Mouse (Mus musculus) small intestine, adult 2 months (tissue): Measurements from ENCODE around the gene Strn4.

ENCODE experiments used
- CTCF ChIP-seq: fragments of 200-500 bp; IDR thresholded peaks from 2 replicates; pipeline ENCODE4 v1.5.1; 2012; ENCODE audit warnings: low read depth, mild to moderate bottlenecking, control low read depth, inconsistent platforms, low read length, moderate library complexity, mixed read lengths; ENCODE audit not compliant: insufficient replicate concordance, insufficient read length; ENCODE audit errors: extremely low read depth
- POLR2A ChIP-seq: fragments of 200-500 bp; IDR thresholded peaks from 2 replicates; pipeline ENCODE4 v1.6.1; 2012; ENCODE audit warnings: low read depth, mild to moderate bottlenecking, control low read depth, inconsistent platforms, low read length, moderate library complexity

GRCm38 (mm10) chr7:16783758-16784415 is 31.8 kb upstream of the Strn4 start:
- TF ChIP-seq POLR2A (no peak), CTCF (no peak)
